Mouse (Mus musculus) T-helper 2 cell (primary cell): ENCODE measurements at regions not wholly inside any gene's neighbourhood (a gene's known extent, or its start where the extent isn't known, plus 50 kb on each side); places are given as distances from the start of the nearest gene placed in this dataset.

ENCODE experiments used
- in situ Hi-C: fragments of 300-600 bp; cut with MboI, MseI; formaldehyde crosslinking; loops from one replicate; pipeline ENCODE4 v1.15.1; 2025; ENCODE audit warnings: high pct_unique_total_duplicates

GRCm38 (mm10) chr19:36178828-36179251 lies 58.9 kb upstream of the Ankrd1 start:
- in situ Hi-C loops = no loop called here

GRCm38 (mm10) chr19:36180329-36180728 lies 60.4 kb upstream of the Ankrd1 start:
- in situ Hi-C loops = loop anchor here (5.0 kb wide), 1 partner anchor 257 kb away; no protein-coding TSS in a partner anchor

- in situ Hi-C loops = loop anchor here (5.0 kb wide), 1 partner anchor 256 kb away; no protein-coding TSS in a partner anchor
Observed at GRCm38 (mm10) chr19:36181535-36181934, 61.6 kb upstream of the Ankrd1 start.

- in situ Hi-C loops = loop anchor here (5.0 kb wide), 1 partner anchor 254 kb away; no protein-coding TSS in a partner anchor
Observed at GRCm38 (mm10) chr19:36183127-36183526, 63.2 kb upstream of the Ankrd1 start.

- in situ Hi-C loops = no loop called here
Observed at GRCm38 (mm10) chr19:36189662-36190061, 69.8 kb upstream of the Ankrd1 start.

GRCm38 (mm10) chr19:36191641-36192040 lies 71.7 kb upstream of the Ankrd1 start:
- in situ Hi-C loops = no loop called here

GRCm38 (mm10) chr19:36204269-36204668 lies 84.4 kb upstream of the Ankrd1 start:
- in situ Hi-C loops = loop anchor here (10.0 kb wide), 1 partner anchor 1071 kb away; no protein-coding TSS in a partner anchor

GRCm38 (mm10) chr19:36204965-36205718 lies 85.2 kb upstream of the Ankrd1 start:
- in situ Hi-C loops = loop anchor here (10.0 kb wide), 1 partner anchor 1070 kb away; no protein-coding TSS in a partner anchor

- in situ Hi-C loops = loop anchor here (10.0 kb wide), 1 partner anchor 1067 kb away; no protein-coding TSS in a partner anchor
Observed at GRCm38 (mm10) chr19:36207735-36208288, 87.9 kb upstream of the Ankrd1 start.

GRCm38 (mm10) chr19:36208419-36208818 lies 88.5 kb upstream of the Ankrd1 start:
- in situ Hi-C loops = loop anchor here (10.0 kb wide), 1 partner anchor 1066 kb away; no protein-coding TSS in a partner anchor

GRCm38 (mm10) chr19:36213461-36213860 lies 93.6 kb upstream of the Ankrd1 start:
- in situ Hi-C loops = no loop called here

- in situ Hi-C loops = no loop called here
Observed at GRCm38 (mm10) chr19:36214188-36214968, 94.5 kb upstream of the Ankrd1 start.

GRCm38 (mm10) chr19:36217177-36217576 lies 97.3 kb upstream of the Ankrd1 start:
- in situ Hi-C loops = no loop called here

GRCm38 (mm10) chr19:36217605-36218004 lies 97.7 kb upstream of the Ankrd1 start:
- in situ Hi-C loops = no loop called here

- in situ Hi-C loops = no loop called here
Observed at GRCm38 (mm10) chr19:36218921-36219320, 99.0 kb upstream of the Ankrd1 start.

- in situ Hi-C loops = no loop called here
Observed at GRCm38 (mm10) chr19:36221104-36221503, 101.2 kb upstream of the Ankrd1 start.

GRCm38 (mm10) chr19:36221596-36221995 lies 101.7 kb upstream of the Ankrd1 start:
- in situ Hi-C loops = no loop called here

GRCm38 (mm10) chr19:36222198-36222597 lies 102.3 kb upstream of the Ankrd1 start:
- in situ Hi-C loops = no loop called here

- in situ Hi-C loops = no loop called here
Observed at GRCm38 (mm10) chr19:36224518-36224917, 104.6 kb upstream of the Ankrd1 start.

GRCm38 (mm10) chr19:36225612-36226011 lies 105.7 kb upstream of the Ankrd1 start:
- in situ Hi-C loops = no loop called here

GRCm38 (mm10) chr19:36227418-36228160 lies 107.7 kb upstream of the Ankrd1 start:
- in situ Hi-C loops = no loop called here
